Mouse (Mus musculus) ES-E14 (cell line): Measurements from ENCODE around the gene BC025920. TPM values are rescaled to one million over a fixed set of nuclear protein-coding genes. Genes with fewer than 3 reads are reported as not detected.
"Not testable (repeated sequence)": the region's sequence is repeated elsewhere in the genome, so short reads cannot be mapped to it uniquely, and the experiment has no call there.

Source experiments
- DNase-seq: peaks from one replicate; pipeline ENCODE4 v3.0.0-alpha.2; 2013; ENCODE audit warnings: low read depth, low spot score
- H3K27ac ChIP-seq: 2 replicates; pipeline ENCODE4 v1.5.1; 2012; ENCODE audit warnings: low read depth, mild to moderate bottlenecking, low read length, moderate library complexity, mixed read lengths; ENCODE audit not compliant: poor library complexity, insufficient read depth, severe bottlenecking
- H3K36me3 ChIP-seq: 2 replicates; pipeline ENCODE4 v1.6.1; 2012; ENCODE audit warnings: mild to moderate bottlenecking, low read length, moderate library complexity, mixed read lengths; ENCODE audit not compliant: control insufficient read depth, poor library complexity, insufficient read depth, severe bottlenecking
- H3K4me1 ChIP-seq, 2 experiments: fragments of 150-350 bp in 1 of 2; sonication (generic) in 1 of 2; 2 replicates each; pipeline ENCODE4 v1.6.1; 2012; ENCODE audit warnings: low read length in 2 of 2, mild to moderate bottlenecking in 1 of 2, mixed read lengths in 1 of 2; ENCODE audit not compliant: control insufficient read depth in 2 of 2, insufficient read depth in 2 of 2, poor library complexity in 1 of 2
- H3K4me3 ChIP-seq, 2 experiments: fragments of 150-350 bp in 1 of 2; sonication (generic) in 1 of 2; 2 replicates each; pipeline ENCODE4 v1.5.1; 2012; ENCODE audit warnings: low read length in 2 of 2, low read depth in 1 of 2, mild to moderate bottlenecking in 1 of 2, mixed read lengths in 1 of 2; ENCODE audit not compliant: insufficient read depth in 1 of 2, poor library complexity in 1 of 2, severe bottlenecking in 1 of 2
- H3K9ac ChIP-seq: 2 replicates; pipeline ENCODE4 v1.6.1; 2012; ENCODE audit warnings: low read depth, mild to moderate bottlenecking, low read length, mixed read lengths; ENCODE audit not compliant: poor library complexity, insufficient read depth, severe bottlenecking
- H3K9me3 ChIP-seq: fragments of 150-350 bp; sonication (generic); 2 replicates; pipeline ENCODE4 v1.6.1; 2012; ENCODE audit warnings: low read depth, mild to moderate bottlenecking, low read length; ENCODE audit not compliant: control insufficient read depth, insufficient read depth
- CHD2 ChIP-seq: IDR thresholded peaks from 2 replicates; pipeline ENCODE4 v1.6.1; 2014; ENCODE audit warnings: mild to moderate bottlenecking, low read depth, low read length, inconsistent platforms
- HCFC1 ChIP-seq: IDR thresholded peaks from 2 replicates; pipeline ENCODE4 v1.6.1; 2012; ENCODE audit warnings: low read length, inconsistent platforms, borderline replicate concordance; ENCODE audit not compliant: insufficient read depth
- MAFK ChIP-seq: IDR thresholded peaks from 2 replicates; pipeline ENCODE4 v1.6.1; 2014; ENCODE audit warnings: mild to moderate bottlenecking, low read depth, low read length, inconsistent platforms; ENCODE audit not compliant: insufficient read depth
- ZC3H11A ChIP-seq: IDR thresholded peaks from 2 replicates; pipeline ENCODE4 v1.6.1; 2012; ENCODE audit warnings: low read depth, mild to moderate bottlenecking, inconsistent platforms, low read length, borderline replicate concordance
- ZNF384 ChIP-seq: IDR thresholded peaks from 2 replicates; pipeline ENCODE4 v1.6.1; 2012; ENCODE audit warnings: low read depth, low read length, inconsistent platforms
- in situ Hi-C, 2 experiments: fragments of 600-800 bp; cut with MboI; formaldehyde crosslinking; loops; one replicate each; pipeline ENCODE4 v1.15.1; 2025; ENCODE audit warnings: low sequenced_read_pairs in 2 of 2, inconsistent platforms in 1 of 2; ENCODE audit not compliant: unreplicated experiment in 2 of 2
- total RNA-seq: library from RNA; depleted of rRNA; stranded (reverse); fragments of 300-350 nt; gene quantifications from 2 replicates; pipeline ENCODE4 v1.2.3, GENCODE M21; 2012

Gene BC025920
- total RNA-seq, 1 experiment: 2.5 TPM

DNA sequence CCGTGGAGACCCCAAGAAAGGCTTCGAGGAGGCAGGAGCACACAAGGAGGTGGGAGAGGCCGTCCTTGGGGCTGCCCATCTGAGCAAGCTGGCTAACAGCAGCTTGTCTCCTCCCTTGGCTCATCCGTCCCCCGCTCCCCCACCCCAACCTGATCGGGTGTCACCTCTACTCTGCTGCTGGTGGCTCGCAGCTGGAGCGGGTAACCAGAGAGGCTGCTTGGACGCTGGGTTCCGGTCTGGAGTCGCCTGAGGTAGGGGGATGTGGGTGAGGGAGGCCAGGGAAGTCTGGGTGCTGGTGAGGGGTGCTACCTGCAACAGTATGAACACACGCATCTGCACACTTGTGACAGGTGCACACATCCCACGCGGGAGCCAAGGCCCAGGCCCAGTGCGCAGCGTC, 22.3 kb downstream of the BC025920 start, which contains the start of gene Ankrd24:
Gene Ankrd24 (plus strand): TSS at position 151 of the 400 bp plus-strand sequence.
- in situ Hi-C loops: no loop called here
- Histone ChIP-seq H3K36me3 (0 out of 2 replicates have a peak, but pooled peaks cover 3% of the 10 kb centered on the region), H3K9ac (peak within 1 kb of the TSS; percentile 94), H3K9me3 (no peaks in the 10 kb centered on the region), H3K4me3 (peak within 1 kb of the TSS; percentile 93 to 97), H3K27ac (peak within 1 kb of the TSS; percentile 89), H3K4me1 (peaks cover 8 to 32% of the 10 kb centered on the region in 2 experiments; a peak in 3 of 4 replicates)
- no peak for DNase-seq
- TF ChIP-seq ZNF384: no peak

DNA sequence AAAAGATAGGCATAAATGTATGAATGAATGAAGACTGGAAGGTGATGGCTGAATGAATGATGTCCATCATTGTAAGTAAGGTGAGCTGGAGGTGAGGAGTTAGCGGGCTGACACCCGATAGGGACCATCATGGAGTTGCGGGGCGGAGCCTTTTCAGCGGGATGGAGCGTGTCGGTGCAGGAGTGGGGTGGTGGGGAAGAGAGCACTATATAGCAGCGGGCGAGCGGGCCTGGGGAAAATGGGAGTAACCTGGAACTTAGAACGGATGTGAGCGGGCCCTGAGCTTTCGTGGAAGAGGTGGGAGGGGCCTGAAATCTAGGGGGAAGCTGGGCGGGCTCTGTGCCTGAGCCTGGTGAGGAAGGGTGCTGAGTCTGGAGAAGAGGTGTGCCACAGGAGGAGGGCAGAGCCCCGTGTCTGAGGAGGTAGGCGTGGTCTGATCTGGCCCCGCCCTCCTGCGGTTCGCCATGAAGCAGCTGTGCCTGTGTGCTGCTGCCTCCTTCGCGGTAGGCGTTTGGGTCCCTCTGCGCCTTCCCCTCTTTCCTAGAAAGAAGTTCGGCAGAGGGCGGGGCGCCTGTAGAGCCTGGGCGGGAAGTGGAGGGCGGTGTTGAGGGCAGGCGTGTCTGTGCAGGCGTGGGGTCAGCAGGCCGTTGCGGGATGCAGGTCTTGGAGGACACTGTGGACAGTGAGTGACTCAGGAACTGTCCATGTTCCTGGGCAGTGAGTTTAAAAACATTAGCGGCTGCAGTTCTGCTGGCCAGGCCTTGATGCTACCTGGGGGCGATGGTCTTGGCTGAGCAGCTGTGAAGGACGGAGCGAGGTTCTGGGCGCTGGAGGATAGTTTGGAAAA, 27.4 kb downstream of the BC025920 start:
- in situ Hi-C loops: no loop called here
- Histone ChIP-seq H3K36me3 (no peaks in the 10 kb centered on the region), H3K4me3 (peak overlapping the region; percentile 45 to 68), H3K9me3 (no peaks in the 10 kb centered on the region), H3K27ac (no peak overlapping the region), H3K4me1 (peaks cover 2 to 23% of the 10 kb centered on the region in 2 experiments; a peak in 2 of 4 replicates), H3K9ac (peak overlapping the region; percentile 32; the same call in 1 of the 2 replicates)
- no peak for TF ChIP-seq ZNF384
- TF ChIP-seq CHD2: no peak
- no peak for TF ChIP-seq ZC3H11A
- TF ChIP-seq HCFC1: no peak
- no peak for TF ChIP-seq MAFK
- DNase-seq: peak; percentile 91

DNA sequence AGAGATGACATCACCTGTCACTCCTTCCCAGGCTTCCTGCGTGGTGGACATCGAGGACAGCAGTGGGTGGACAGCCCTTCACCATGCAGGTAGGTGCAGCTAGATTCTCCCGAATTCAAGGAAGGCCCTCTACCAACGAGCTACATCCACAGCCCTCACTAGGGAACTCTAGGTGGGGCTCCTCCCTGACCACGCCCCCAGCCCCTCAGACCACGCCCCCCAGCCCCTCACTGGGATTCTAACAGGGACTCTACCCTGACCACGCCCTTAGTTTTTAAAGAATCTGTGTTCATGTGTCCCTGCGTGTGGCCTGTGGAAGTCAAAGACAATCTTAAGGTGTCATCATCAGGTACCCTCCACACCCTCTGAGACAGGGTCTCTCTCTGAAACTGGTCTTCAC, 30.3 kb downstream of the BC025920 start:
- peaks cover 2 to 18% of the 10 kb centered on the region in 2 experiments; a peak in 2 of 4 replicates for H3K4me1 ChIP-seq
- in situ Hi-C loops: no loop called here
- H3K27ac ChIP-seq: no peak overlapping the region
- H3K36me3 ChIP-seq: no peaks in the 10 kb centered on the region
- no peak overlapping the region for H3K9ac ChIP-seq
- H3K9me3 ChIP-seq: no peaks in the 10 kb centered on the region
- TF ChIP-seq ZNF384 (no peak), MAFK (no peak), ZC3H11A (no peak), HCFC1 (no peak), CHD2 (no peak)
- DNase-seq: no peak
- H3K4me3 ChIP-seq: no peak overlapping the region

- TF ChIP-seq HCFC1 (no peak), ZNF384 (no peak), ZC3H11A (no peak), MAFK (no peak)
- Histone ChIP-seq H3K9me3 (no peaks in the 10 kb centered on the region), H3K9ac (no peak overlapping the region), H3K4me3 (no peak overlapping the region), H3K4me1 (peaks cover 2 to 21% of the 10 kb centered on the region in 2 experiments; a peak in 2 of 4 replicates), H3K36me3 (no peaks in the 10 kb centered on the region), H3K27ac (no peak overlapping the region)
- DNase-seq: no peak
- in situ Hi-C loops: no loop called here
These were observed 32.0 kb downstream of the BC025920 start for GRCm38 (mm10) chr10:81638101-81638500.

GRCm38 (mm10) chr10:81640825-81641224, 34.8 kb downstream of the BC025920 start:
- H3K9me3 ChIP-seq, DNase-seq, H3K27ac ChIP-seq, in situ Hi-C loops, H3K9ac ChIP-seq, H3K4me3 ChIP-seq, H3K36me3 ChIP-seq: not testable (repeated sequence)
- peaks cover 2 to 21% of the 10 kb centered on the region in 2 experiments; a peak in 2 of 4 replicates for H3K4me1 ChIP-seq
